Mouse (Mus musculus) MEL (cell line): ENCODE results near the gene Spats2. TPM values are rescaled to one million over a fixed set of nuclear protein-coding genes. Genes with fewer than 3 reads are reported as not detected.

Experiments
- DNase-seq: peaks from one replicate; pipeline ENCODE4 v3.0.0; 2011; ENCODE audit warnings: low read depth, low spot score
- H3K27ac ChIP-seq: 2 replicates; pipeline ENCODE4 v1.5.1; 2012; ENCODE audit warnings: low read depth, mild to moderate bottlenecking, control low read depth, low read length, moderate library complexity; ENCODE audit not compliant: control insufficient read depth
- H3K27me3 ChIP-seq, 2 experiments: fragments of 150-350 bp in 1 of 2; sonication (generic) in 1 of 2; 2 replicates each; pipeline ENCODE4 v1.6.1; 2012; ENCODE audit warnings: low read length in 2 of 2, mild to moderate bottlenecking in 2 of 2, improper control_type of control experiment in 1 of 2, moderate library complexity in 1 of 2; ENCODE audit not compliant: insufficient read depth in 2 of 2, control insufficient read depth in 1 of 2
- H3K36me3 ChIP-seq, 2 experiments: 2 replicates each; pipeline ENCODE4 v1.6.1; 2012 to 2014; ENCODE audit warnings: low read length in 2 of 2, improper control_type of control experiment in 1 of 2, inconsistent platforms in 1 of 2, mild to moderate bottlenecking in 1 of 2; ENCODE audit not compliant: insufficient read depth in 2 of 2, control insufficient read depth in 1 of 2
- H3K4me1 ChIP-seq, 2 experiments: fragments of 150-350 bp in 1 of 2; sonication (generic) in 1 of 2; 2 replicates each; pipeline ENCODE4 v1.6.1; 2012; ENCODE audit warnings: low read length in 2 of 2, improper control_type of control experiment in 1 of 2, mild to moderate bottlenecking in 1 of 2; ENCODE audit not compliant: insufficient read depth in 2 of 2, control insufficient read depth in 1 of 2
- H3K4me3 ChIP-seq, 2 experiments: fragments of 150-350 bp in 1 of 2; sonication (generic) in 1 of 2; 2 replicates each; pipeline ENCODE4 v1.5.1; 2012; ENCODE audit warnings: low read depth in 2 of 2, low read length in 2 of 2, mild to moderate bottlenecking in 2 of 2, moderate library complexity in 2 of 2, control low read depth in 1 of 2, improper control_type of control experiment in 1 of 2; ENCODE audit not compliant: control insufficient read depth in 1 of 2, insufficient read depth in 1 of 2
- H3K79me2 ChIP-seq: 2 replicates; pipeline ENCODE4 v1.6.1; 2012; ENCODE audit warnings: mild to moderate bottlenecking, low read length, moderate library complexity; ENCODE audit not compliant: control insufficient read depth, poor library complexity, insufficient read depth
- H3K9ac ChIP-seq: 2 replicates; pipeline ENCODE4 v1.6.1; 2012; ENCODE audit warnings: low read depth, mild to moderate bottlenecking, control low read depth, low read length, moderate library complexity; ENCODE audit not compliant: control insufficient read depth, poor library complexity, severe bottlenecking
- H3K9me3 ChIP-seq: fragments of 150-350 bp; sonication (generic); replicated peaks from 2 replicates; pipeline ENCODE4 v1.6.1; 2012; ENCODE audit warnings: mild to moderate bottlenecking, low read length, improper control_type of control experiment, moderate library complexity; ENCODE audit not compliant: insufficient read depth
- CHD1 ChIP-seq: IDR thresholded peaks from 2 replicates; pipeline ENCODE4 v1.6.1; 2012; ENCODE audit warnings: low read depth, mild to moderate bottlenecking, inconsistent platforms, low read length, improper control_type of control experiment
- CTCF ChIP-seq, 3 experiments: IDR thresholded peaks in 2 of 3; conservative IDR thresholded peaks in 1 of 3; 2 replicates each; pipeline ENCODE4 v1.5.1; 2011 to 2012; ENCODE audit warnings: low read length in 3 of 3, low read depth in 2 of 3, mild to moderate bottlenecking in 2 of 3, improper control_type of control experiment in 1 of 3, inconsistent platforms in 1 of 3, mixed read lengths in 1 of 3, moderate library complexity in 1 of 3; ENCODE audit not compliant: control insufficient read depth in 1 of 3, insufficient read depth in 1 of 3, poor library complexity in 1 of 3, severe bottlenecking in 1 of 3
- KAT2A ChIP-seq: conservative IDR thresholded peaks from 2 replicates; pipeline ENCODE4 v1.6.1; 2012; ENCODE audit warnings: low read depth, low read length, improper control_type of control experiment, inconsistent platforms
- MAZ ChIP-seq: IDR thresholded peaks from 2 replicates; pipeline ENCODE4 v1.6.1; 2012; ENCODE audit warnings: low read depth, mild to moderate bottlenecking, inconsistent platforms, low read length, improper control_type of control experiment
- MEF2A ChIP-seq: IDR thresholded peaks from 2 replicates; pipeline ENCODE4 v1.6.1; 2014; ENCODE audit warnings: low read depth, mild to moderate bottlenecking, inconsistent platforms, low read length, improper control_type of control experiment; ENCODE audit not compliant: poor library complexity, insufficient replicate concordance, severe bottlenecking; ENCODE audit errors: extremely low read depth
- MXI1 ChIP-seq: IDR thresholded peaks from 2 replicates; pipeline ENCODE4 v1.6.1; 2011; ENCODE audit warnings: mild to moderate bottlenecking, low read depth, low read length, improper control_type of control experiment
- MYC ChIP-seq: IDR thresholded peaks from 2 replicates; pipeline ENCODE4 v1.6.1; 2011; ENCODE audit warnings: low read depth, mild to moderate bottlenecking, low read length, improper control_type of control experiment, moderate library complexity
- NRF1 ChIP-seq: IDR thresholded peaks from 2 replicates; pipeline ENCODE4 v1.6.1; 2014; ENCODE audit warnings: low read depth, mild to moderate bottlenecking, inconsistent platforms, low read length, improper control_type of control experiment, moderate library complexity; ENCODE audit not compliant: poor library complexity, insufficient read depth, severe bottlenecking
- POLR2AphosphoS2 ChIP-seq: IDR thresholded peaks from 2 replicates; pipeline ENCODE4 v1.6.1; 2011; ENCODE audit warnings: low read length, improper control_type of control experiment
- POLR2AphosphoS5 ChIP-seq: IDR thresholded peaks from 2 replicates; pipeline ENCODE4 v1.6.1; 2012; ENCODE audit warnings: low read depth, borderline replicate concordance, mild to moderate bottlenecking, inconsistent platforms, low read length, moderate library complexity, mixed read lengths
- SIN3A ChIP-seq: IDR thresholded peaks from 2 replicates; pipeline ENCODE4 v1.6.1; 2012; ENCODE audit warnings: low read length, improper control_type of control experiment, inconsistent platforms
- SMC3 ChIP-seq: IDR thresholded peaks from 2 replicates; pipeline ENCODE4 v1.6.1; 2011; ENCODE audit warnings: low read depth, low read length, improper control_type of control experiment
- TCF12 ChIP-seq: IDR thresholded peaks from 2 replicates; pipeline ENCODE4 v1.6.1; 2014; ENCODE audit warnings: low read depth, mild to moderate bottlenecking, inconsistent platforms, low read length, improper control_type of control experiment, moderate library complexity
- USF1 ChIP-seq: IDR thresholded peaks from 2 replicates; pipeline ENCODE4 v1.6.1; 2014; ENCODE audit warnings: low read depth, mild to moderate bottlenecking, inconsistent platforms, low read length, improper control_type of control experiment, moderate library complexity
- USF2 ChIP-seq, 2 experiments: IDR thresholded peaks; 2 replicates each; pipeline ENCODE4 v1.6.1; 2011 to 2012; ENCODE audit warnings: improper control_type of control experiment in 2 of 2, low read length in 2 of 2, borderline replicate concordance in 1 of 2, inconsistent platforms in 1 of 2, low read depth in 1 of 2, mild to moderate bottlenecking in 1 of 2; ENCODE audit not compliant: insufficient read depth in 1 of 2
- ZMIZ1 ChIP-seq: IDR thresholded peaks from 2 replicates; pipeline ENCODE4 v1.6.1; 2012; ENCODE audit warnings: low read depth, mild to moderate bottlenecking, inconsistent platforms, low read length, improper control_type of control experiment, moderate library complexity
- ZNF384 ChIP-seq: IDR thresholded peaks from 2 replicates; pipeline ENCODE4 v1.6.1; 2012; ENCODE audit warnings: low read depth, mild to moderate bottlenecking, inconsistent platforms, low read length, improper control_type of control experiment
- polyA plus RNA-seq, 2 experiments: library from polyadenylated mRNA; stranded (reverse) in 1 of 2; unstranded in 1 of 2; fragments of >175 nt in 1 of 2; fragments of >200 nt in 1 of 2; gene quantifications; 2 replicates each; pipeline versions ENCODE4 v1.2.1 to v1.2.4; 2012; ENCODE audit warnings: low replicate concordance in 2 of 2, low read depth in 1 of 2; ENCODE audit not compliant: insufficient read length in 2 of 2, insufficient read depth in 1 of 2, missing spikeins in 1 of 2
- total RNA-seq: library from RNA; depleted of rRNA; stranded (reverse); fragments of 300-350 nt; gene quantifications from 2 replicates; pipeline ENCODE4 v1.2.3, GENCODE M21; 2012

Gene Spats2
- total and polyA plus RNA-seq, 3 experiments: 8.2 to 24.5 TPM; not detected in 1

DNA sequence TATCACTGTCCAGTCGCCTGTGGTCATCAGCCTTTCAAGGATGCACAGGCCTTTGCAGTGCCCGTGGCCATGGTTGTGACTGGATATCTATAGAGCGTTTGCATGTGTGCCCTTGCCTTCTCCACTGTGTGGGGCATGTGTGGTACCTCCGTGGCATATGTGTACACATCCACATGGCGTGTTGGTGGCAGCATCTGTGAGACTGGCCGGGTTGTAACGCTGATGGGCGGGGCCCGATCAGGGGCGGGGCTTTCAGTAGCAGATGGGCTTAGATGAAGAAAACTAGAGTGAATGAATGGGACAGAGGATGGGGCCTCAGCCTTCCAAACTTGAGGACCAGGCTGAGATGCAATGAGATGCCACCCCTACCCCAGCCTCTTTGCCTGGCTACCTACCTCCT lies 106.3 kb downstream of the Spats2 start:
- Histone ChIP-seq H3K4me1 (no peaks in the 10 kb centered on the region), H3K9me3 (no peaks in the 10 kb centered on the region), H3K36me3 (no peaks in the 10 kb centered on the region), H3K79me2 (no peaks in the 10 kb centered on the region), H3K9ac (no peak overlapping the region), H3K27ac (no peak overlapping the region), H3K27me3 (no peaks in the 10 kb centered on the region; a peak in 2 of 4 replicates), H3K4me3 (no peak overlapping the region)
- TF ChIP-seq POLR2AphosphoS5 (no peak), NRF1 (no peak), TCF12 (no peak), USF1 (no peak), SMC3 (no peak), MXI1 (no peak), POLR2AphosphoS2 (no peak), ZNF384 (no peak), SIN3A (no peak), CHD1 (no peak), CTCF (IDR thresholded peaks at IDR 0.05 in 2 of 3, conservative IDR thresholded peaks at IDR 0.05 in 1 of 3; ENCODE audit: control insufficient read depth in 1 of 3, insufficient read depth in 1 of 3, low read depth in 2 of 3, low read length in 3 of 3, poor library complexity in 1 of 3, severe bottlenecking in 1 of 3) (no peak), MYC (no peak), KAT2A (no peak), MEF2A (no peak), ZMIZ1 (no peak), MAZ (no peak)
- DNase-seq: no peak

DNA sequence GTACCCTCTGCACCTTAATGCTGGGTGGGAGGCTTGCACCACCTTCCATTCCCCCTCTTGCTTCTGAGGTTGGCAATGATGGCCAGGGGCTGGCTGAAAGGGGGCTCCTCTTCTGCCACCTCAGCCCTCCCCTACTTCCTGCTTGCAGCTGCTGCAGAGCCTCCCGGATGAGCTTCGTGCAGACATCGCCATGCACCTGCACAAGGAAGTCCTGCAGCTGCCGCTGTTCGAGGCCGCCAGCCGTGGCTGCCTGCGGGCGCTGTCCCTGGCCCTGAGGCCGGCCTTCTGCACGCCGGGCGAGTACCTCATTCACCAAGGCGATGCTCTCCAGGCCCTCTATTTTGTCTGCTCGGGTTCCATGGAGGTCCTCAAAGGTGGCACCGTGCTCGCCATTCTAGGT lies 108.0 kb downstream of the Spats2 start:
- TF ChIP-seq USF2 (IDR thresholded peaks at IDR 0.05; ENCODE audit: borderline replicate concordance in 1 of 2, insufficient read depth in 1 of 2, low read depth in 1 of 2, low read length in 2 of 2) (no peak), MEF2A (no peak), ZMIZ1 (no peak)

More for the DNA sequence above, 108.0 kb downstream of the Spats2 start:
- H3K9me3 ChIP-seq: no peaks in the 10 kb centered on the region
- no peak overlapping the region for H3K4me3 ChIP-seq
- DNase-seq: no peak
- no peak overlapping the region for H3K27ac ChIP-seq
- H3K9ac ChIP-seq: no peak overlapping the region
- H3K79me2 ChIP-seq: no peaks in the 10 kb centered on the region
- H3K27me3 ChIP-seq: no peaks in the 10 kb centered on the region; a peak in 2 of 4 replicates
- no peaks in the 10 kb centered on the region for H3K4me1 ChIP-seq
- H3K36me3 ChIP-seq: no peaks in the 10 kb centered on the region
